Mouse (Mus musculus): ENCODE results near the gene Ddx5. TPM values are rescaled to one million over a fixed set of nuclear protein-coding genes. Genes with fewer than 3 reads are reported as not detected.
"Not testable (repeated sequence)": the region's sequence is repeated elsewhere in the genome, so short reads cannot be mapped to it uniquely, and the experiment has no call there.

Gene Ddx5
- polyA plus RNA-seq, 1 experiment = 597 TPM

DNA sequence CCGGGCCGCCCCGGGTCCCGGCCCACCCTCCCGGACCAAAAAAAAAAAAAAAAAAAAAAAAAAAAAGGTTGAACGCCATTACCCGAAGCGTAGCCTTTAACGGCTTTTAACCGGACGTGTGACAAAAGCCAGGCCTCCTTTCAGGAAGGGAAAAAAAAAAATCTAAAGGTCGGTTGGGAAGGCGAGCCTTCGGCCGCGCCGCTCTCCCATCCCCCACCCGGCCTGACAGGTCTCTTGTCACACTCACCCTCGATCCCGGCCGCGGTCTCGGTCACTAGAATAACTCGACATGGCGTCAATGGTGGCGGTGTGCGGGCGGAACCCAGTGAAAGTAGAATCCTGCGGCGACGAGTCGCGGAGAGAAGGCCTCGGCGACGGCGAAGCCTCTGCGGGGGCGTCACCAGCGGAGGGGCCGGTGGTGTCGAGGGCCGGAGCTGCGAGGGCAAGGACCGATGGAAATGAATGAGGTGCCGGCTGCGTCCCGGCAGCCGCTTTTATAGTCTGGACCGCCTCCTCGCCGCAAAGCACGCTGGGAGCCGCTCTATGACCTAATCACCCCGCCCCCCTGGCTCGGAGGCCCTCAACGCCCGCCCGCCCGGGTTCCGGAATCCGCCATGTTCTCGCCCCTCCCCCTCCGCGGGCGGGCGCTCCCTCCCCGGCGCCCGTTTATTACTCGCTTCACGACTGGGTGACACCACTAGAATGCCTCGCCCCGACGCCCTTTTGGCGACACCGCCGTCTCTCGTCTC is 785 bp downstream of the Ddx5 start:
- TF ChIP-seq CTCF (IDR thresholded peaks at IDR 0.05; ENCODE audit: borderline replicate concordance, extremely low read depth, insufficient read depth, insufficient read length) = no peak
- TF ChIP-seq POLR2A (IDR thresholded peaks at IDR 0.05; ENCODE audit: borderline replicate concordance, extremely low read depth, insufficient read depth, insufficient read length, poor library complexity, severe bottlenecking) = peak; percentile 99
- DNase-seq (ENCODE audit: low read depth) = peak; percentile 98

DNA sequence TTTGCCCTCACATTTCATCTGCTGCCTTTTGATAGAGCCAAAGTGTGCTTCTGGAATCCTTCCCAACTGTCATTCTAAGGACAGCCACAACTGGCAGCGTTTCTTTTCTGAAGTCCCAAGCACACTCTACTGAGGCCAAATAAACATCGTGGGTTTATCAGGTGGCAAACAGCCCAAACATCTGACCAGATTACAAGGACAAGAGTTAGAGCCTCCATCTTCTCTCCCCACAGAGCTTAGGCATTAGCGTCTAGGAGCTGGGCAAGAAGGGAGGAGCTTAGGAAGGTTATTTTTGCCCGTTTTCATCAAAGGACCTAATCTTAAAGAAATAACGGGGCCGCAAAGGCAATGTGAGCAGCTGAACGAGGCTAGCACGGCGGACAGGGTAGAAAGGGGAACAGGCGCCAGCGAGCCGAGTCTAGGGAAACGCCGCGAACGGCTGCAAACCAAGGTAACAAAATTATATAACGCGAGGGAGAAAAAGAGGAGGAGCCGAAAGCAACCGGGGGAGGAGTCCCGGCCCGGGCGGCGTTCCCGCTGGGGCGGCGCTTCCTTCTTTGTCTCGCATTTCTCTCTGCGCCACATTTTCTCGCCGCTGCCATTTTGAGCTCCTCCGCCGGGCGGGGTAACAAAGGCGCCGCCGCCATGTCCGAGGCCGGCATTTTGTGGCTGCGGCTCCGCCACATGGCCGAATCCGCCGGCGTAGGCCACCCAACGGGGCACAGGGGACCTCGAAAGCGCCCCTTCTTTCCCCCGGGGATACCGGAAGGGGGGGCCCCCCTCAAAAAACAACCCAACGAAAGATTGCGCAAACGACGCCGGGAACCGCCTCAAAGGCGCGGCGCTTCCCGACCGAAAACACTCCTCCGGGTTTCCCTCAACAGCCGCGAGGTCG is 1.6 kb downstream of the Ddx5 start:
- TF ChIP-seq POLR2A (IDR thresholded peaks at IDR 0.05; ENCODE audit: borderline replicate concordance, extremely low read depth, insufficient read depth, insufficient read length, poor library complexity, severe bottlenecking) (peak; percentile 23; the same call in 1 of the 2 replicates), CTCF (IDR thresholded peaks at IDR 0.05; ENCODE audit: borderline replicate concordance, extremely low read depth, insufficient read depth, insufficient read length) (no peak)
- DNase-seq (ENCODE audit: low read depth) = peak; percentile 92

DNA sequence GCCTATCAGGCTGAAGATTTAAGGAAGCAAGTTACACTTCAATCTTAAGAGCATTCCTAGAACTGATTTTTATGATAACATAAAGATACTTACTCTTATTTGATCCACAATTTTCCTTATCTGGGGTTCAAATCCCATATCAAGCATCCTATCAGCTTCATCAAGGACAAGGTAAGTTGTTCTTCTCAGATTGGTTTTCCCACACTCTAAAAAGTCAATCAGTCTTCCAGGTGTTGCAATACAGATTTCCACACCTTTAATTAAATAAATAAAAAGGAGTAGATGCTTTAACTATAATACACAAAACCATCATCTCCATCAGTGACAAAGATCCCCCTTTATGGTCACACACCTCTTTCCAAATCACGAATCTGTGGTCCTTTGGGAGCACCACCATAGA is 3.9 kb downstream of the Ddx5 start:
- no peak for DNase-seq (ENCODE audit: low read depth)
- TF ChIP-seq CTCF (IDR thresholded peaks at IDR 0.05; ENCODE audit: borderline replicate concordance, extremely low read depth, insufficient read depth, insufficient read length) = no peak
- no peak for TF ChIP-seq POLR2A (IDR thresholded peaks at IDR 0.05; ENCODE audit: borderline replicate concordance, extremely low read depth, insufficient read depth, insufficient read length, poor library complexity, severe bottlenecking)

DNA sequence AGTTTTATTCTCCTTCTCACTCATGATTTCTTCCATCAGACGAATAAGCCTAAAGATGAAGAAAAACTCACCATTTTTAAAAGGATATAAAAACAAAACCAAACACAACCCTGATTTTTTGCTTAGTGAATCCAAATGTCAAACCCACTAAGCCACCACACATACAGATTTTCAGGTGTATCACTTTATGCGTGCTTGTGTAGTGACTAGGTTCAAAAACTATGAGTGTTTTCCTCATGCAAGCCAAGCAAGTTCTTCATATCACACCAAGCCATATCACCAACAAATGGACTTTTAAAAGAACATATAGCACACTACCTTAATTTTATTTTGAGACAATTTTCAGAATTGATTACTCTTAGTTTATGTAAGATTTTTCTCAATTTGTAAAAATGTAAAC is 4.5 kb downstream of the Ddx5 start:
- TF ChIP-seq POLR2A (IDR thresholded peaks at IDR 0.05; ENCODE audit: borderline replicate concordance, extremely low read depth, insufficient read depth, insufficient read length, poor library complexity, severe bottlenecking) = no peak
- DNase-seq (ENCODE audit: low read depth) = no peak

DNA sequence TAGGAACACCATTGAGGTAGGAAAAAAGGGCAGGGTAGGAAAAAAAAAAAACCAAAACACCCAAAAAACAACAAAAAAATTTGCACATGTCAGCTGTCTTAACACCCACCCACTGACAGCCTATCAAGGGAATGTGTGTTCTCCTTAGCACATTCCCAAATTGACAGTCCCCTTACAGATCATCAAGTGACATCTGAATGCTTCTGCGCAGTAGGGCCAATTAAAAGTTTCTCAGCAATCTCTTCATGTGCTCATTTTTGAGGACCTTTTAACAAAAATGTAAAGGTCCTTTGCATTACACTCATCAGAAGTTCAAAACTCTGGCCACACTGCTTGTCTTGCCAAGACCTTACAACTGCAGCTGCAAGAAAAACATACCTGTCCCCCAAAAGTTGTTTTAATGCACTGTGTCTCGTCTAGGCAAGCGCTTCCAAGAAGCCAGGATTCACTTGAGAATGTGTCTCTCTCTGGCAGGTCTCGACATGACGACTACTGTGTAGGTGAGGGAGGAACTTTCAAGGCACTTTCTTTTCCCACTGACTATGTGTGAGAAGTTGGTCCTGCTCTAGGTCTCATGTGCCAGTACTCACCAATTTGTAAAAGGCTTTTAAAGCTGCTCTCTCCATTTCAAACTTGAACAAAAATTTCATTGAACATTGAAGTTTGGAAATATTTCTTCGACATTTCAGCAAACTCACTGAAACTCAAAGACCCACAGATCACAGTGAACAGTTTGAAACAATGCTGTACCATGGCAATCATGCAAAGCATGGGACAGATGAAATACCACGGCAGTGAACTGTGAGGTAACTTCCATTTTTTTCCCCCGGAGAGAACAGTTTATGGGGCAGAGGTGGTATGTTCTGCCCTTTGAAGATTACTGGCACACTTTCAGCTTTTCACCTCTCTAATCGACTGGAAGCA is 5.9 kb downstream of the Ddx5 start:
- no peak for DNase-seq (ENCODE audit: low read depth)
- TF ChIP-seq POLR2A (IDR thresholded peaks at IDR 0.05; ENCODE audit: borderline replicate concordance, extremely low read depth, insufficient read depth, insufficient read length, poor library complexity, severe bottlenecking) (no peak), CTCF (IDR thresholded peaks at IDR 0.05; ENCODE audit: borderline replicate concordance, extremely low read depth, insufficient read depth, insufficient read length) (no peak)

DNA sequence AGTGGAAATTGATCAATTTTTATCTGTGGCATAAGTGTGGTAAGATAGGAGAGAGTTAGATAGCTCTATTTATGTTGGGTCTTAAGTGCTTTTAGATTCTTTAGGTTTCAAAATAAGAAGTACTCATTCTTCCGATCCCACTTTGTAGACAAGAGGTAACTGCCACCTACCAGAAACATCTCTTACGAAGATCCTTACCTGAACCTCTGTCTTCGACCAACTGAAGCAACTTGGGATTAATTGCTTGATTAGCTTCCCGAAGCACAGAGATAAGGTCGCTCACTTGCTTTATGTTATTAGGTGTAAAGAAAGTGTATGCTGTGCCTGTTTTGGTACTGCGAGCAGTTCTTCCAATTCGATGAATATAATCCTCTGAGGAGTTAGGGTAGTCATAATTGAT is 6.7 kb downstream of the Ddx5 start:
- not testable (repeated sequence) for DNase-seq (ENCODE audit: low read depth)

DNA sequence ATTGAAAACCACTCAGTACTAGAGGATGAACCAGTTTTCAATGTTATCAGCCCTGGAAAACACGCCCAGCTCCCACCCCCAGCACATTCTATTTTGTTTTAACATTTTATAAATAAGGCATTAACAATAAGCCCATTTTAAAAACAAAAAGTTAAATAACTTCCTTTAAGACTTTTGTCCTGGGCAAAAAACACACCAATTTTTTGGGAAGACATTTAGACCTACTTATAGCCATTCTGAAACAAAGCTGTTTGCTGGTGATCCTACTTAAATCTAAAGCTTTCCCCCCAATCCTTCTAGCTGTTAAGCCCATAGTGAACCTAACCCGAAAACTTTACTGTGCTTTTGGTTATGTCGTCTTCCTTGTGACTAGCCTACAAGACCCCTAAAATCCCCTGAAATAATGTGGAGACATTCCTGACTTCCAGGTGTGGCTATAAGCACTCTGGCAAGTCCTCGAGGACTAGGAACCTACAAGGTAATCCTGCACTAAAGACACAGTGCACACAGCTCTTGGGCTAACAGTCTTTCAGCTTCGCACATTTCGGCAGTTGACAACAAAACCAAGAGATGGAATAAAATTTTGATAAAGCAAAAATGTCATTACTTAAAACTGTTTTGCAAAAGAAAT is 8.3 kb downstream of the Ddx5 start:
- TF ChIP-seq CTCF (IDR thresholded peaks at IDR 0.05; ENCODE audit: borderline replicate concordance, extremely low read depth, insufficient read depth, insufficient read length) (no peak), POLR2A (IDR thresholded peaks at IDR 0.05; ENCODE audit: borderline replicate concordance, extremely low read depth, insufficient read depth, insufficient read length, poor library complexity, severe bottlenecking) (no peak)
- no peak for DNase-seq (ENCODE audit: low read depth)

DNA sequence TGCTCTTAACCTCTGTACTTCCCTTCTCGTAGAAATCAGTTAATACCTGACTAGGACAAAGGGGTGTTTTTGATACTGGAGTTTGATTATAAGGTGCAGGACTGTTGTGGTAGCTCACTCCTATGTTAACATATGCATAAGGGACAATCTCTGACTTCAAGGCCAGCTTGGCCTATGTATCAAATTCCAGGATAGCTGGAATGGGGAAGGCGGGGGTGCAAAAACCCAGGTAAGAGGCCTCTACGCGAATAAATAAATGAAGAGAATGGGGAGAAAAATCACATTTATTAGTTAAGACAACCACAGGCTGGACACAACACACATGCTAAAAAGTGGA is 8.9 kb downstream of the Ddx5 start:
- peak; percentile 39 for DNase-seq (ENCODE audit: low read depth)
- TF ChIP-seq POLR2A (IDR thresholded peaks at IDR 0.05; ENCODE audit: borderline replicate concordance, extremely low read depth, insufficient read depth, insufficient read length, poor library complexity, severe bottlenecking) (no peak), CTCF (IDR thresholded peaks at IDR 0.05; ENCODE audit: borderline replicate concordance, extremely low read depth, insufficient read depth, insufficient read length) (no peak)

DNA sequence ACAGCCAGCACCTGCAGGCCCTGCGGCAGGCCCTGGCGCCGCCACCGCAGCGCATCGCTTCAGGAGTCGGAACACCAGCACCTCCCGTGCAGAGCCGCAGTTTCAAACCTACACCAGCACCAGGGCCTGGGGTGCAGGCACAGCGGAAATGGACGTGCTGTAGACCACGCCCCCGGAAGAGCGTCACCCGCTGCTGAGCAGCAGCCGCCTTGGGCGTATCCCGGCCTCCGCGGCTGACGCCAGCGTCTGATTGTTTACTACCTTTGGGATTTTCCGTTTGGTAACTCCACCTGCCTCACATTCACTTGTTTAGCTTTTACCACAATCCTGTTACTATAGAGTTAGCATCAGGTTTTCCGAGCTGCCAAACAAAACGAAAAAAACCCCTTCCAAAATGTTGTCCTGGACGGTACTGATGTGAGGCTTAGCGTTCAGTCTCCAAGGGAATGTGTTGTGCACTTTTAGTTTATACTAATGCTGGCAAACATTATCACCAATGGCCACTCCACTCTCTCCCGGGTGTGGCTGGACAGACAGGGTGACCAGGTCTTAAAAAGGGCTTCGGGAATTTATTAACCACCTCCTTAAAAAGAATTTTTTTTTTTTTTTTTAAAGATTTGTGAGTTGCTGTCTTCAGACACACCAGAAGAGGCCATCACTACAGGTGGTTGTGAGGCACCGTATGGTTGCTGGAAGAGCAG is 9.4 kb downstream of the Ddx5 start, which contains the start of gene Polg2:
Polg2 (minus strand) TSS at position 150 of the 701 bp plus-strand sequence.
- DNase-seq (ENCODE audit: low read depth) = peak; percentile 97
- TF ChIP-seq CTCF (IDR thresholded peaks at IDR 0.05; ENCODE audit: borderline replicate concordance, extremely low read depth, insufficient read depth, insufficient read length) (no peak), POLR2A (IDR thresholded peaks at IDR 0.05; ENCODE audit: borderline replicate concordance, extremely low read depth, insufficient read depth, insufficient read length, poor library complexity, severe bottlenecking) (peak; percentile 52; the same call in 1 of the 2 replicates)

DNA sequence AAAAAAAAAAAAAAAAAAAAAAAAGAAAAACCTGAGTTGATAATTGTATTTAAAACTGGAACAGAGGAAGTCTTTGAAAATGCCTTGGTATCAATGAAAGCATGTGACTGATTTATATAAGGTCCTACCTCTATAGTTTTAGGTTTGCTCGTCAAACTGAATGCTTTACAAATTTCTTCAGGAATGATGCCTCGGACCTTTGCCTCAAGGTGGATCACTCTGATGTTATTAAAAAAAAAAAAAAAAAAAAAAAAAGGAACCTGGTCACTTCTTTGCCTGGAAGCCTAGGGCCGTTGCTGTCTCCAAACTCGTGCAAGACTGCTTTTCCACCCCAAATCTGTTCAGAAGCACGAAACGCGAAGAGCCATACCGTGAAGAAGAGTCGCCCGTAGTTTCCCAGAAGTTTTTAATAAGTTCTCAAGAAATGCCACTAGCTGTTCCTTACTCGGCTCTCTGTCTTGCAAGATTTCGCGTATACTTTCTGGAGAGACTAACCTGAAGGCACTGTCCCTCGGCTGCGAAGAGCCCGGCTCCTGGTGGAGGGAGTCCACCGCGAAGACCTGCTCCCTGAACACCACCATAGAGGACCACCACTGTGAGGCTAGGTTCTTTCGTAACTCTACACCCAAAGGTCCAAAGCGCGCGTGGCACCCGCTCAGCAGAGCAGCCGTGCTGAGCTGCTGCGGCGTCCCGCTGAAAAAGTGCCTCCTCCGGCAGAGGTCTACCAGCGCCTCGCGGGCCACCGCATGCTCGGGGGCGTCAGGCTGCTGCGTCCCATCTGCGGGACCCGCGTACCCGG is 10.2 kb downstream of the Ddx5 start:
- no peak for DNase-seq (ENCODE audit: low read depth)
- no peak; the same call in 1 of the 2 replicates for TF ChIP-seq POLR2A (IDR thresholded peaks at IDR 0.05; ENCODE audit: borderline replicate concordance, extremely low read depth, insufficient read depth, insufficient read length, poor library complexity, severe bottlenecking)
- TF ChIP-seq CTCF (IDR thresholded peaks at IDR 0.05; ENCODE audit: borderline replicate concordance, extremely low read depth, insufficient read depth, insufficient read length) = no peak
